Mouse (Mus musculus): ENCODE data around the gene Pla2g3. TPM values are rescaled to one million over a fixed set of nuclear protein-coding genes. Genes with fewer than 3 reads are reported as not detected.

Pla2g3 gene
- polyA plus RNA-seq, 1 experiment from 2014 or later: 0.44 TPM

- 74% methylated on average over 14 of the region's 14 CpGs for WGBS
- no peak overlapping the region for H3K4me2 ChIP-seq
- no peak overlapping the region for H3K27ac ChIP-seq
- no peak overlapping the region for H3K4me3 ChIP-seq
- ATAC-seq (ENCODE audit: borderline replicate concordance, extremely low read depth, low FRiP score, low TSS enrichment): no peak
- H3K36me3 ChIP-seq: no peaks in the 10 kb centered on the region
- no peak overlapping the region for H3K9ac ChIP-seq
- H3K4me1 ChIP-seq: no peaks in the 10 kb centered on the region
- H3K9me3 ChIP-seq: no peaks in the 10 kb centered on the region
- no peaks in the 10 kb centered on the region for H3K27me3 ChIP-seq
Measured at GRCm38 (mm10) chr11:3495496-3495895, 7.4 kb downstream of the Pla2g3 start.

GRCm38 (mm10) chr11:3496756-3497155, 8.7 kb downstream of the Pla2g3 start:
- peak overlapping the region; percentile 50 for H3K27ac ChIP-seq
- WGBS: 32% methylated on average over 5 of the region's 5 CpGs
- no peaks in the 10 kb centered on the region for H3K36me3 ChIP-seq
- H3K4me1 ChIP-seq: no peaks in the 10 kb centered on the region
- no peaks in the 10 kb centered on the region for H3K27me3 ChIP-seq
- H3K4me2 ChIP-seq: no peak overlapping the region
- no peak overlapping the region for H3K9ac ChIP-seq
- H3K4me3 ChIP-seq: no peak overlapping the region
- no peak for ATAC-seq (ENCODE audit: borderline replicate concordance, extremely low read depth, low FRiP score, low TSS enrichment)
- no peaks in the 10 kb centered on the region for H3K9me3 ChIP-seq

- H3K4me1 ChIP-seq: no peaks in the 10 kb centered on the region
- H3K4me2 ChIP-seq: no peak overlapping the region
- peak overlapping the region; percentile 50 for H3K27ac ChIP-seq
- no peaks in the 10 kb centered on the region for H3K27me3 ChIP-seq
- 63% methylated on average over 1 of the region's 1 CpGs for WGBS
- no peaks in the 10 kb centered on the region for H3K36me3 ChIP-seq
- no peaks in the 10 kb centered on the region for H3K9me3 ChIP-seq
- H3K9ac ChIP-seq: no peak overlapping the region
- ATAC-seq (ENCODE audit: borderline replicate concordance, extremely low read depth, low FRiP score, low TSS enrichment): no peak
- H3K4me3 ChIP-seq: no peak overlapping the region
Measured at GRCm38 (mm10) chr11:3497296-3497695, 9.2 kb downstream of the Pla2g3 start.

- no peaks in the 10 kb centered on the region for H3K27me3 ChIP-seq
- H3K36me3 ChIP-seq: no peaks in the 10 kb centered on the region
- H3K4me2 ChIP-seq: no peak overlapping the region
- no peak overlapping the region for H3K9ac ChIP-seq
- 59% methylated on average over 17 of the region's 17 CpGs for WGBS
- 0 out of 2 replicates have a peak, but pooled peaks cover 3% of the 10 kb centered on the region for H3K4me1 ChIP-seq
- no peak overlapping the region for H3K27ac ChIP-seq
- no peak overlapping the region for H3K4me3 ChIP-seq
- ATAC-seq (ENCODE audit: borderline replicate concordance, extremely low read depth, low FRiP score, low TSS enrichment): no peak
- no peaks in the 10 kb centered on the region for H3K9me3 ChIP-seq
Measured at GRCm38 (mm10) chr11:3502057-3502456, 14.0 kb downstream of the Pla2g3 start.

GRCm38 (mm10) chr11:3502459-3503072, 14.5 kb downstream of the Pla2g3 start:
- no peaks in the 10 kb centered on the region for H3K27me3 ChIP-seq
- no peak overlapping the region for H3K4me2 ChIP-seq
- H3K9me3 ChIP-seq: no peaks in the 10 kb centered on the region
- 0 out of 2 replicates have a peak, but pooled peaks cover 3% of the 10 kb centered on the region for H3K4me1 ChIP-seq
- H3K36me3 ChIP-seq: no peaks in the 10 kb centered on the region
- ATAC-seq (ENCODE audit: borderline replicate concordance, extremely low read depth, low FRiP score, low TSS enrichment): no peak
- H3K4me3 ChIP-seq: no peak overlapping the region
- no peak overlapping the region for H3K9ac ChIP-seq
- H3K27ac ChIP-seq: no peak overlapping the region
- WGBS: 73% methylated on average over 18 of the region's 18 CpGs

- H3K4me3 ChIP-seq: peak overlapping the region; percentile 19; the same call in 1 of the 2 replicates
- peak overlapping the region; percentile 14; the same call in 1 of the 2 replicates for H3K9ac ChIP-seq
- ATAC-seq (ENCODE audit: borderline replicate concordance, extremely low read depth, low FRiP score, low TSS enrichment): no peak
Measured at GRCm38 (mm10) chr11:3503755-3504693, 15.9 kb downstream of the Pla2g3 start.

GRCm38 (mm10) chr11:3508226-3508625, 20.1 kb downstream of the Pla2g3 start:
- no peaks in the 10 kb centered on the region for H3K9me3 ChIP-seq
- H3K27me3 ChIP-seq: no peaks in the 10 kb centered on the region
- no peak overlapping the region for H3K4me2 ChIP-seq
- no peak overlapping the region for H3K27ac ChIP-seq
- H3K4me1 ChIP-seq: 0 out of 2 replicates have a peak, but pooled peaks cover 3% of the 10 kb centered on the region
- 23% methylated on average over 7 of the region's 7 CpGs for WGBS
- H3K36me3 ChIP-seq: no peaks in the 10 kb centered on the region
- ATAC-seq (ENCODE audit: borderline replicate concordance, extremely low read depth, low FRiP score, low TSS enrichment): no peak
- H3K9ac ChIP-seq: no peak overlapping the region
- H3K4me3 ChIP-seq: no peak overlapping the region

More at GRCm38 (mm10) chr11:3503755-3504693, 15.9 kb downstream of the Pla2g3 start:
- H3K27ac ChIP-seq: no peak overlapping the region
- H3K4me2 ChIP-seq: peak overlapping the region; percentile 29
- H3K4me1 ChIP-seq: 0 out of 2 replicates have a peak, but pooled peaks cover 3% of the 10 kb centered on the region
- no peaks in the 10 kb centered on the region for H3K9me3 ChIP-seq
- no peaks in the 10 kb centered on the region for H3K27me3 ChIP-seq
- H3K36me3 ChIP-seq: no peaks in the 10 kb centered on the region
- 49% methylated on average over 11 of the region's 11 CpGs for WGBS

- H3K27ac ChIP-seq: no peak overlapping the region
- no peaks in the 10 kb centered on the region for H3K27me3 ChIP-seq
- no peak for ATAC-seq (ENCODE audit: borderline replicate concordance, extremely low read depth, low FRiP score, low TSS enrichment)
- H3K9me3 ChIP-seq: no peaks in the 10 kb centered on the region
- H3K4me3 ChIP-seq: no peak overlapping the region
- peaks cover 6% of the 10 kb centered on the region; the same call in 1 of the 2 replicates for H3K4me1 ChIP-seq
- H3K36me3 ChIP-seq: no peaks in the 10 kb centered on the region
- WGBS: 52% methylated on average over 8 of the region's 8 CpGs
- no peak overlapping the region for H3K9ac ChIP-seq
- no peak overlapping the region for H3K4me2 ChIP-seq
Measured at GRCm38 (mm10) chr11:3509181-3510085, 21.3 kb downstream of the Pla2g3 start.

- Histone ChIP-seq H3K9me3 (no peaks in the 10 kb centered on the region), H3K27me3 (no peaks in the 10 kb centered on the region), H3K4me1 (peaks cover 7% of the 10 kb centered on the region), H3K36me3 (no peaks in the 10 kb centered on the region), H3K27ac (no peak overlapping the region), H3K4me3 (no peak overlapping the region), H3K9ac (no peak overlapping the region), H3K4me2 (no peak overlapping the region)
- 74% methylated on average over 2 of the region's 2 CpGs for WGBS
- no peak for ATAC-seq (ENCODE audit: borderline replicate concordance, extremely low read depth, low FRiP score, low TSS enrichment)
Measured at GRCm38 (mm10) chr11:3510321-3510720, 22.2 kb downstream of the Pla2g3 start.

GRCm38 (mm10) chr11:3513291-3513690, 25.2 kb downstream of the Pla2g3 start:
- Histone ChIP-seq H3K4me3 (no peak overlapping the region), H3K27ac (no peak overlapping the region), H3K9ac (no peak overlapping the region), H3K9me3 (no peaks in the 10 kb centered on the region), H3K4me2 (no peak overlapping the region), H3K27me3 (no peaks in the 10 kb centered on the region), H3K36me3 (no peaks in the 10 kb centered on the region), H3K4me1 (peaks cover 30% of the 10 kb centered on the region)
- 85% methylated on average over 6 of the region's 6 CpGs for WGBS
- no peak for ATAC-seq (ENCODE audit: borderline replicate concordance, extremely low read depth, low FRiP score, low TSS enrichment)

- H3K9me3 ChIP-seq: no peaks in the 10 kb centered on the region
- H3K4me3 ChIP-seq: peak within 1 kb of the TSS; percentile 57
- H3K36me3 ChIP-seq: peaks cover 9% of the 10 kb centered on the region; the same call in 1 of the 2 replicates
- H3K4me1 ChIP-seq: peaks cover 30% of the 10 kb centered on the region
- under 1% methylated on average over 26 of the region's 26 CpGs for WGBS
- peak within 1 kb of the TSS; percentile 77 for H3K4me2 ChIP-seq
- H3K27ac ChIP-seq: no peak within 1 kb of the TSS
- peak within 1 kb of the TSS; percentile 57 for H3K9ac ChIP-seq
- peak; percentile 80 for ATAC-seq (ENCODE audit: borderline replicate concordance, extremely low read depth, low FRiP score, low TSS enrichment)
- no peaks in the 10 kb centered on the region for H3K27me3 ChIP-seq
Measured at GRCm38 (mm10) chr11:3514529-3515054, 26.5 kb downstream of the Pla2g3 start, which contains the start of gene Selenom. Selenom (plus strand) TSS chr11:3514684.
